Mouse (Mus musculus): ENCODE results near the gene Cnih2. TPM values are rescaled to one million over a fixed set of nuclear protein-coding genes. Genes with fewer than 3 reads are reported as not detected.

The Cnih2 gene
- polyA plus RNA-seq, 1 experiment from 2014 or later, result 8.6 TPM

GRCm38 (mm10) chr19:5108702-5109101 lies 10.4 kb upstream of the Cnih2 start:
- ATAC-seq (ENCODE audit: borderline replicate concordance, extremely low read depth, low FRiP score, low TSS enrichment), result no peak
- Histone ChIP-seq H3K27me3 (no peaks in the 10 kb centered on the region), H3K27ac (peak overlapping the region; percentile 59), H3K36me3 (peaks cover 27% of the 10 kb centered on the region), H3K4me2 (no peak overlapping the region), H3K9ac (no peak overlapping the region), H3K4me3 (no peak overlapping the region), H3K4me1 (peaks cover 35% of the 10 kb centered on the region), H3K9me3 (no peaks in the 10 kb centered on the region)
- WGBS, result 45% methylated on average over 4 of the region's 4 CpGs

DNA sequence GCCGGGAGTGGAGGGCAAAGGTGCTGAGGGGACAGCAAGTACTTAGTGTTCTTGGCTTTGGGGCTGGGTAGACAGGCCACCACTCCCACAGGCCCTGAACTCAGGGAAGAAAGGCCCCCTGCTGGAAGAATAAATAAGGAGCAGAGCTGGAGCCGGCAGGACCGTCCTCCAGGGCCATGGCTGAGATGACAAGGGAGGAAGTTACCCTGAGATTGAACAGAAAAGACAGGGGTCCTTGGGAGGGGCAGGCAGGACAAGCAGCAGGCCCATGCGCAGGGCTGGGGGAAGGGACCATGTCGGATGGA lies 9.9 kb upstream of the Cnih2 start:
- H3K9me3 ChIP-seq, result no peaks in the 10 kb centered on the region
- no peak overlapping the region for H3K4me3 ChIP-seq
- peak overlapping the region; percentile 59 for H3K27ac ChIP-seq
- ATAC-seq (ENCODE audit: borderline replicate concordance, extremely low read depth, low FRiP score, low TSS enrichment), result no peak
- H3K4me1 ChIP-seq, result peaks cover 35% of the 10 kb centered on the region
- no peak overlapping the region for H3K4me2 ChIP-seq
- no peak overlapping the region for H3K9ac ChIP-seq
- peaks cover 32% of the 10 kb centered on the region for H3K36me3 ChIP-seq
- H3K27me3 ChIP-seq, result no peaks in the 10 kb centered on the region
- WGBS, result 29% methylated on average over 5 of the region's 5 CpGs

GRCm38 (mm10) chr19:5107556-5108270 lies 9.4 kb upstream of the Cnih2 start:
- no peaks in the 10 kb centered on the region for H3K9me3 ChIP-seq
- H3K4me3 ChIP-seq, result peak overlapping the region; percentile 80; the same call in 1 of the 2 replicates
- no peaks in the 10 kb centered on the region for H3K27me3 ChIP-seq
- WGBS, result 69% methylated on average over 18 of the region's 18 CpGs
- H3K4me2 ChIP-seq, result no peak overlapping the region
- peak overlapping the region; percentile 37; the same call in 1 of the 2 replicates for H3K9ac ChIP-seq
- H3K27ac ChIP-seq, result peak overlapping the region; percentile 59; the same call in 1 of the 2 replicates
- H3K4me1 ChIP-seq, result peaks cover 35% of the 10 kb centered on the region
- H3K36me3 ChIP-seq, result peaks cover 37% of the 10 kb centered on the region
- ATAC-seq (ENCODE audit: borderline replicate concordance, extremely low read depth, low FRiP score, low TSS enrichment), result no peak

- WGBS, result under 1% methylated on average over 46 of the region's 46 CpGs
Observed at GRCm38 (mm10) chr19:5106731-5107191, 8.4 kb upstream of the Cnih2 start, which contains the start of gene Rab1b. Gene Rab1b (minus strand): TSS chr19:5107072.

DNA sequence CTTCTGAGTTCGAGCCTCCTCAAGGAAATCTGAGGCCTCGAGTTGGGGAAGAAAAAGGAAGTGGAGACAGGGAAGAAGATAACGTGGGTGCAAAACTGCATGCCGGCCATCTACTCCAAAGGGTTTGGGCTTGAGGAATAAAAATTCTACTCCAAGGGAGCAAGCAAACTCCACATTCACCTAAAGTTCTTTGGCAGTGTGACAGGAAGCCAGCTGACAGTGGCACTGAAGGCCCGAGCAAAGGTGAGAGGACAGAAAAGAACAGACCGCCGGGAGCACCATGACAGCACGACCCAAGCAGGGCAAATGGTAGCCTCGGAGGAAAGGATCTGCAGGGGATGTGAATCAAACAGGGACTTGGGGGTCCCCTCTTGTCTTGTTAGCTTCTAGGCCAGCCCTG lies 7.8 kb upstream of the Cnih2 start:
- peaks cover 35% of the 10 kb centered on the region for H3K4me1 ChIP-seq
- no peaks in the 10 kb centered on the region for H3K27me3 ChIP-seq
- peak overlapping the region; percentile 94 for H3K27ac ChIP-seq
- H3K9ac ChIP-seq, result peak overlapping the region; percentile 86
- H3K4me2 ChIP-seq, result peak overlapping the region; percentile 89
- peak overlapping the region; percentile 80 for H3K4me3 ChIP-seq
- no peaks in the 10 kb centered on the region for H3K9me3 ChIP-seq
- 5% methylated on average over 9 of the region's 9 CpGs for WGBS
- H3K36me3 ChIP-seq, result peaks cover 46% of the 10 kb centered on the region
- ATAC-seq (ENCODE audit: borderline replicate concordance, extremely low read depth, low FRiP score, low TSS enrichment), result no peak

More at GRCm38 (mm10) chr19:5106731-5107191, 8.4 kb upstream of the Cnih2 start, which contains the start of gene Rab1b:
- Histone ChIP-seq H3K4me3 (peak within 1 kb of the TSS; percentile 80), H3K9me3 (no peaks in the 10 kb centered on the region), H3K27me3 (no peaks in the 10 kb centered on the region), H3K36me3 (peaks cover 46% of the 10 kb centered on the region), H3K27ac (peak within 1 kb of the TSS; percentile 94), H3K4me1 (peaks cover 35% of the 10 kb centered on the region), H3K9ac (peak within 1 kb of the TSS; percentile 86), H3K4me2 (peak within 1 kb of the TSS; percentile 89)
- peak; percentile 94 for ATAC-seq (ENCODE audit: borderline replicate concordance, extremely low read depth, low FRiP score, low TSS enrichment)

- H3K4me3 ChIP-seq, result peak overlapping the region; percentile 57
- H3K9ac ChIP-seq, result peak overlapping the region; percentile 61
- peaks cover 36% of the 10 kb centered on the region for H3K36me3 ChIP-seq
- WGBS, result 4% methylated on average over 27 of the region's 31 CpGs
- H3K27ac ChIP-seq, result no peak overlapping the region
- no peaks in the 10 kb centered on the region for H3K9me3 ChIP-seq
- peaks cover 34% of the 10 kb centered on the region for H3K4me1 ChIP-seq
- H3K27me3 ChIP-seq, result peaks cover 16% of the 10 kb centered on the region
- ATAC-seq (ENCODE audit: borderline replicate concordance, extremely low read depth, low FRiP score, low TSS enrichment), result 0 out of 2 replicates have a peak, but pooled peaks have one; percentile 3
- peak overlapping the region; percentile 100 for H3K4me2 ChIP-seq
Observed at GRCm38 (mm10) chr19:5097521-5098362, 579 bp downstream of the Cnih2 start.

GRCm38 (mm10) chr19:5095887-5096474 lies 2.3 kb downstream of the Cnih2 start:
- no peak overlapping the region for H3K9ac ChIP-seq
- H3K4me3 ChIP-seq, result no peak overlapping the region
- no peak for ATAC-seq (ENCODE audit: borderline replicate concordance, extremely low read depth, low FRiP score, low TSS enrichment)
- peaks cover 34% of the 10 kb centered on the region for H3K4me1 ChIP-seq
- H3K27ac ChIP-seq, result no peak overlapping the region
- H3K36me3 ChIP-seq, result peaks cover 31% of the 10 kb centered on the region
- WGBS, result 5% methylated on average over 9 of the region's 9 CpGs
- no peaks in the 10 kb centered on the region for H3K9me3 ChIP-seq
- H3K4me2 ChIP-seq, result no peak overlapping the region
- peaks cover 16% of the 10 kb centered on the region for H3K27me3 ChIP-seq

GRCm38 (mm10) chr19:5094746-5095417 lies 3.4 kb downstream of the Cnih2 start:
- Histone ChIP-seq H3K9ac (no peak overlapping the region), H3K4me1 (peaks cover 34% of the 10 kb centered on the region), H3K9me3 (no peaks in the 10 kb centered on the region), H3K36me3 (peaks cover 28% of the 10 kb centered on the region), H3K4me3 (no peak overlapping the region), H3K4me2 (no peak overlapping the region), H3K27ac (no peak overlapping the region), H3K27me3 (peaks cover 16% of the 10 kb centered on the region)
- WGBS, result 44% methylated on average over 11 of the region's 11 CpGs
- ATAC-seq (ENCODE audit: borderline replicate concordance, extremely low read depth, low FRiP score, low TSS enrichment), result no peak

DNA sequence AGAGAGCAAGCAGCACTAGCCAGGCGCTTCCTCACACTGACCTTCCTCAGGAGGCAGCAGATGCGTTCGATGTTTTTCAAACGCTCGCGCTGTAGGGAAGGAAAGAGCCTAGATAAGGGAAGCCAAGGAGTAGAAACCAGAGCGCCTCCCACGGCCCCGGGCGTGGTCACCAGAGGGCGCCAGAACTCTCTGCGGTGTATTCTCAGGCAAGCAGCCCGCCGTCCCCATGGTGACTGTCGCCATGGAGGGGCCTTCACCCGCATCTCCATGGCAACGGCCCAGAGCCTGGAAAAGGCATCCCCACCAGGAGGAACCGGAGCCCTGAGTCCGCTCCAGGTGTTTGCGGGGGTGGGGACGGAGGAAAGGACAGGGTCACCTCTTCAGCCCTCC lies 4.1 kb downstream of the Cnih2 start:
- Histone ChIP-seq H3K27me3 (peaks cover 16% of the 10 kb centered on the region), H3K9me3 (no peaks in the 10 kb centered on the region), H3K4me3 (no peak overlapping the region), H3K9ac (no peak overlapping the region), H3K36me3 (peaks cover 24% of the 10 kb centered on the region), H3K4me2 (no peak overlapping the region), H3K27ac (no peak overlapping the region), H3K4me1 (peaks cover 37% of the 10 kb centered on the region)
- WGBS, result under 1% methylated on average over 21 of the region's 21 CpGs
- ATAC-seq (ENCODE audit: borderline replicate concordance, extremely low read depth, low FRiP score, low TSS enrichment), result peak; percentile 35

- H3K27ac ChIP-seq, result no peak overlapping the region
- no peak overlapping the region for H3K9ac ChIP-seq
- H3K36me3 ChIP-seq, result peaks cover 24% of the 10 kb centered on the region
- WGBS, result 64% methylated on average over 12 of the region's 12 CpGs
- H3K27me3 ChIP-seq, result peaks cover 16% of the 10 kb centered on the region
- no peak for ATAC-seq (ENCODE audit: borderline replicate concordance, extremely low read depth, low FRiP score, low TSS enrichment)
- H3K4me3 ChIP-seq, result no peak overlapping the region
- H3K4me1 ChIP-seq, result peaks cover 36% of the 10 kb centered on the region
- H3K9me3 ChIP-seq, result no peaks in the 10 kb centered on the region
- no peak overlapping the region for H3K4me2 ChIP-seq
Observed at GRCm38 (mm10) chr19:5093481-5094242, 4.7 kb downstream of the Cnih2 start.

DNA sequence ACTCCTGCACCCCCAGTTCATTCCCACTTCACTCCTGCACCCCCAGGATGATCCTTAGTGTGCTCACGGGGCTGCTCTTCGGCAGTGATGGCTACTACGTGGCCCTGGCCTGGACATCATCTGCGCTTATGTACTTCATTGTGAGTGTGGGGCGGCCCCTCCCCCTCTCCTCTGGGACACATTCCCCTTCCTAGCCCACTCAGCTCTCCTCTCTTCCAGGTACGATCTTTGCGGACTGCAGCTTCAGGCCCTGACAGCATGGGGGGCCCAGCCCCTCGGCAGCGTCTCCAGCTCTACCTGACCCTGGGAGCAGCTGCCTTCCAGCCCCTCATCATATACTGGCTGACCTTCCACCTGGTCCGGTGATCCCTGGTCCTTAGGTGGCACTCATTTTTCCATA lies 6.2 kb downstream of the Cnih2 start:
- no peak overlapping the region for H3K4me3 ChIP-seq
- no peak for ATAC-seq (ENCODE audit: borderline replicate concordance, extremely low read depth, low FRiP score, low TSS enrichment)
- H3K9ac ChIP-seq, result no peak overlapping the region
- no peak overlapping the region for H3K4me2 ChIP-seq
- H3K27me3 ChIP-seq, result peaks cover 11% of the 10 kb centered on the region
- WGBS, result 88% methylated on average over 10 of the region's 10 CpGs
- no peaks in the 10 kb centered on the region for H3K9me3 ChIP-seq
- peaks cover 33% of the 10 kb centered on the region for H3K4me1 ChIP-seq
- H3K27ac ChIP-seq, result no peak overlapping the region
- H3K36me3 ChIP-seq, result peaks cover 24% of the 10 kb centered on the region
